In the genomic region with DNA sequence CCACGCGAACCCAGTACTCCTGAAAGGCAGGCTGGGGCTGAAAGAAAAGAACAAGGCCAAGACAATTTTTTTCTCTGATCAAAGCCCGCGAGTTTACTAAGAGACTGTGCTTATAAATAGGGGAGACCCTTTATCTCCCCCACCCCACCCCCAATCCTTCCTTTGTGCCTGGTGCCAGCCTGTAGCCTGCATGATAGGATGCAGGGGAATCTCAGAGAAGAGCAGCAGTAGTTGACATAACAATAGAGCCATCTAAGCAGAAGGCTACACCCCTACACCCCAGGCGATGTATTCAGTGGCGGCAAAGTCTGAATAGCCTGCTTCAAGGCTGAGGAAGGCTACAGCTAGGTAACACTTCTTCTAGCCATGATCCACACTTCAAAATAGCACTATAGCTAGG, we compare ENCODE assay signal across 18 mouse cellular contexts.
DNase-seq lines count a peak whose midpoint lies in the region; ATAC-seq and TF ChIP-seq lines count a peak whose summit lies in the region.
"Had no signal": no experiment of that assay in that cellular context is flagged by ENCODE, and none has a peak within 500 bp of the region (broad histone marks: within the 10 kb centered on the region; RNA-seq: fewer than 3 reads in every experiment).

No protein-coding gene starts in this region.

- peak; percentile 74 for TF ChIP-seq EP300 in ES-Bruce4 (IDR thresholded peaks at IDR 0.05; ENCODE audit: insufficient read depth, low read depth, low read length)

- no peak for TF ChIP-seq POLR2A in ES-Bruce4 (IDR thresholded peaks at IDR 0.05; ENCODE audit: insufficient read depth, low read length)

- no peaks in the 10 kb centered on the region for H3K27me3 ChIP-seq in forebrain, embryonic 10.5 days (ENCODE audit: poor library complexity, severe bottlenecking)
- H3K27me3 ChIP-seq in forebrain, embryonic 13.5 days: no peaks in the 10 kb centered on the region
- no peaks in the 10 kb centered on the region for H3K27me3 ChIP-seq in ES-Bruce4 (ENCODE audit: control insufficient read depth, insufficient read depth, low read length, poor library complexity, severe bottlenecking)
- H3K27me3 ChIP-seq in forebrain, embryonic 15.5 days: no peaks in the 10 kb centered on the region
- H3K27me3 ChIP-seq: embryonic facial prominence, embryonic 13.5 days; heart, embryonic 13.5 days; liver, embryonic 12.5 days had no signal

- peak overlapping the region; percentile 13; the same call in 1 of the 2 replicates for H3K27ac ChIP-seq in forebrain, embryonic 10.5 days
- H3K27ac ChIP-seq in forebrain, embryonic 13.5 days: no peak overlapping the region
- no peak overlapping the region for H3K27ac ChIP-seq in ES-Bruce4 (ENCODE audit: insufficient read depth, low read length)
- no peak overlapping the region for H3K27ac ChIP-seq in forebrain, embryonic 15.5 days (replicated peaks)
- H3K27ac ChIP-seq: embryonic facial prominence, embryonic 13.5 days; heart, embryonic 13.5 days; left cerebral cortex, adult 2 months; liver, embryonic 12.5 days; macrophage had no signal

- no peak overlapping the region for H3K4me2 ChIP-seq in forebrain, embryonic 13.5 days
- H3K4me2 ChIP-seq in forebrain, embryonic 15.5 days (replicated peaks): no peak overlapping the region
- H3K4me2 ChIP-seq: embryonic facial prominence, embryonic 13.5 days; heart, embryonic 13.5 days; liver, embryonic 12.5 days; lung, embryonic 14.5 days had no signal

- intact Hi-C loops in left cerebral cortex, postnatal 14 days (cut with DNase I): no loop called here

- H3K9me3 ChIP-seq in forebrain, embryonic 10.5 days: peaks cover 12% of the 10 kb centered on the region; the same call in 1 of the 2 replicates
- H3K9me3 ChIP-seq in forebrain, embryonic 13.5 days (replicated peaks): no peaks in the 10 kb centered on the region
- peaks cover 31% of the 10 kb centered on the region for H3K9me3 ChIP-seq in ES-Bruce4 (replicated peaks; ENCODE audit: control insufficient read depth, insufficient read depth, low read length, poor library complexity, severe bottlenecking)
- H3K9me3 ChIP-seq in forebrain, embryonic 15.5 days: no peaks in the 10 kb centered on the region
- H3K9me3 ChIP-seq: embryonic facial prominence, embryonic 13.5 days; heart, embryonic 13.5 days; liver, embryonic 12.5 days had no signal

- H3K36me3 ChIP-seq in forebrain, embryonic 10.5 days (replicated peaks): peaks cover 65% of the 10 kb centered on the region
- peaks cover 34% of the 10 kb centered on the region for H3K36me3 ChIP-seq in forebrain, embryonic 13.5 days (ENCODE audit: poor library complexity, severe bottlenecking)
- peaks cover 48% of the 10 kb centered on the region for H3K36me3 ChIP-seq in ES-Bruce4 (ENCODE audit: control insufficient read depth, insufficient read depth, low read length, poor library complexity, severe bottlenecking)
- H3K36me3 ChIP-seq in forebrain, embryonic 15.5 days: peaks cover 8% of the 10 kb centered on the region

- H3K4me3 ChIP-seq in forebrain, embryonic 10.5 days: no peak overlapping the region
- no peak overlapping the region for H3K4me3 ChIP-seq in forebrain, embryonic 13.5 days
- H3K4me3 ChIP-seq in ES-Bruce4 (ENCODE audit: low read depth, low read length): no peak overlapping the region
- H3K4me3 ChIP-seq in forebrain, embryonic 15.5 days: no peak overlapping the region
- H3K4me3 ChIP-seq: embryonic facial prominence, embryonic 13.5 days; heart, embryonic 13.5 days; left cerebral cortex, adult 2 months; liver, embryonic 12.5 days had no signal

- WGBS in forebrain, embryonic 10.5 days: 17% methylated on average over 6 of the region's 6 CpGs
- 12% methylated on average over 6 of the region's 6 CpGs for WGBS in forebrain, embryonic 13.5 days
- WGBS in forebrain, embryonic 15.5 days: 12% methylated on average over 6 of the region's 6 CpGs

- no peak for TF ChIP-seq CTCF in ES-Bruce4 (IDR thresholded peaks at IDR 0.05; ENCODE audit: low read depth, low read length)

- peaks cover 22% of the 10 kb centered on the region for H3K4me1 ChIP-seq in forebrain, embryonic 10.5 days
- H3K4me1 ChIP-seq in forebrain, embryonic 13.5 days: peaks cover 9% of the 10 kb centered on the region
- H3K4me1 ChIP-seq in ES-Bruce4 (ENCODE audit: control insufficient read depth, insufficient read depth, low read length): no peaks in the 10 kb centered on the region
- H3K4me1 ChIP-seq in forebrain, embryonic 15.5 days: no peaks in the 10 kb centered on the region
- H3K4me1 ChIP-seq: embryonic facial prominence, embryonic 13.5 days; liver, embryonic 12.5 days had no signal

- no peak overlapping the region for H3K9ac ChIP-seq in forebrain, embryonic 13.5 days
- no peak overlapping the region for H3K9ac ChIP-seq in ES-Bruce4 (ENCODE audit: low read depth, poor library complexity, severe bottlenecking)
- H3K9ac ChIP-seq in forebrain, embryonic 15.5 days (replicated peaks): no peak overlapping the region
- H3K9ac ChIP-seq: embryonic facial prominence, embryonic 13.5 days; heart, embryonic 13.5 days; liver, embryonic 12.5 days; lung, embryonic 14.5 days had no signal

- ATAC-seq in forebrain, embryonic 13.5 days: no peak
- 0 out of 2 replicates have a peak, but pooled peaks have one; percentile 48 for ATAC-seq in forebrain, embryonic 15.5 days (replicated peaks)
- ATAC-seq: intestine, embryonic 16.5 days; liver, embryonic 12.5 days had no signal

- peak; percentile 21 for DNase-seq in forebrain, embryonic 10.5 days (ENCODE audit: extremely low spot score, low spot score)
- DNase-seq in embryo, embryonic 10 days (ENCODE audit: low spot score): peak; percentile 49
- no peak for DNase-seq in layer of hippocampus, adult 9-11 months
- DNase-seq in left cerebral cortex, postnatal 14 days (ENCODE audit: low spot score in 2 of 2): no peak
- DNase-seq in layer of hippocampus, postnatal 10 days (ENCODE audit: low spot score in 2 of 2): no peak
- DNase-seq: cerebellum, adult 11 months; cerebellum, postnatal 14 days; heart, postnatal 4 days; lung, embryonic 14.5 days had no signal

Comparison
In these comparisons a context has a peak if more than half of its experiments do, and no peak if none do; other contexts are left out.
1. DNase-seq: peak in forebrain, embryonic 10.5 days (single experiment) and embryo, embryonic 10 days (single experiment); none in layer of hippocampus, adult 9-11 months (single experiment), left cerebral cortex, postnatal 14 days (0 of 2) and layer of hippocampus, postnatal 10 days (0 of 2).